Mouse (Mus musculus): Measurements from ENCODE around the gene Grm7.

Grm7 gene

GRCm38 (mm10) chr6:110868311-110868710, 222.9 kb downstream of the Grm7 start:
- no peak for DNase-seq (ENCODE audit: low spot score in 2 of 2)

- DNase-seq (ENCODE audit: low spot score in 2 of 2), result no peak
These were observed 336.6 kb downstream of the Grm7 start for GRCm38 (mm10) chr6:110982013-110982412.

GRCm38 (mm10) chr6:111039099-111039498, 393.7 kb downstream of the Grm7 start:
- no peak for DNase-seq (ENCODE audit: low spot score in 2 of 2)

GRCm38 (mm10) chr6:111045896-111046295, 400.5 kb downstream of the Grm7 start:
- no peak for DNase-seq (ENCODE audit: low spot score in 2 of 2)

GRCm38 (mm10) chr6:111049247-111049646, 403.9 kb downstream of the Grm7 start:
- DNase-seq (ENCODE audit: low spot score in 2 of 2), result no peak

- no peak for DNase-seq (ENCODE audit: low spot score in 2 of 2)
These were observed 408.9 kb downstream of the Grm7 start for GRCm38 (mm10) chr6:111054001-111054975.

- DNase-seq (ENCODE audit: low spot score in 2 of 2), result no peak
These were observed 412.4 kb downstream of the Grm7 start for GRCm38 (mm10) chr6:111057798-111058197.

- no peak for DNase-seq (ENCODE audit: low spot score in 2 of 2)
These were observed 414.6 kb downstream of the Grm7 start for GRCm38 (mm10) chr6:111060004-111060403.

- no peak for DNase-seq (ENCODE audit: low spot score in 2 of 2)
These were observed 439.2 kb downstream of the Grm7 start for GRCm38 (mm10) chr6:111084569-111084968.

GRCm38 (mm10) chr6:111094818-111095217, 449.4 kb downstream of the Grm7 start:
- DNase-seq (ENCODE audit: low spot score in 2 of 2), result no peak

GRCm38 (mm10) chr6:111105485-111105884, 460.1 kb downstream of the Grm7 start:
- no peak for DNase-seq (ENCODE audit: low spot score in 2 of 2)

- no peak for DNase-seq (ENCODE audit: low spot score in 2 of 2)
These were observed 515.7 kb downstream of the Grm7 start for GRCm38 (mm10) chr6:111161037-111161436.

- DNase-seq (ENCODE audit: low spot score in 2 of 2), result no peak
These were observed 550.0 kb downstream of the Grm7 start for GRCm38 (mm10) chr6:111195333-111195732.

GRCm38 (mm10) chr6:111221083-111221729, 575.8 kb downstream of the Grm7 start:
- DNase-seq (ENCODE audit: low spot score in 2 of 2), result no peak

- DNase-seq (ENCODE audit: low spot score in 2 of 2), result no peak
These were observed 609.8 kb downstream of the Grm7 start for GRCm38 (mm10) chr6:111255215-111255614.

- DNase-seq (ENCODE audit: low spot score in 2 of 2), result no peak
These were observed 611.6 kb downstream of the Grm7 start for GRCm38 (mm10) chr6:111256939-111257338.

- no peak for DNase-seq (ENCODE audit: low spot score in 2 of 2)
These were observed 612.9 kb downstream of the Grm7 start for GRCm38 (mm10) chr6:111258256-111258655.

- DNase-seq (ENCODE audit: low spot score in 2 of 2), result no peak
These were observed 615.8 kb downstream of the Grm7 start for GRCm38 (mm10) chr6:111261181-111261580.

GRCm38 (mm10) chr6:111276657-111277056, 631.3 kb downstream of the Grm7 start:
- DNase-seq (ENCODE audit: low spot score in 2 of 2), result no peak

- DNase-seq (ENCODE audit: low spot score in 2 of 2), result no peak
These were observed 633.1 kb downstream of the Grm7 start for GRCm38 (mm10) chr6:111278516-111278915.

- DNase-seq (ENCODE audit: low spot score in 2 of 2), result no peak
These were observed 648.2 kb downstream of the Grm7 start for GRCm38 (mm10) chr6:111293505-111294001.

- no peak for DNase-seq (ENCODE audit: low spot score in 2 of 2)
These were observed 658.7 kb downstream of the Grm7 start for GRCm38 (mm10) chr6:111303912-111304555.
